Mouse (Mus musculus): ENCODE data around the gene Pth2. TPM values are rescaled to one million over a fixed set of nuclear protein-coding genes. Genes with fewer than 3 reads are reported as not detected.

Gene Pth2
- polyA plus RNA-seq, 1 experiment from 2014 or later = not detected

GRCm38 (mm10) chr7:45139904-45140723 is 40.7 kb upstream of the Pth2 start:
- Histone ChIP-seq H3K36me3 (ENCODE audit: control insufficient read depth, insufficient read depth) (no peaks in the 10 kb centered on the region; the same call in 1 of the 2 replicates), H3K4me1 (ENCODE audit: control insufficient read depth, low read depth, low read length) (peaks cover 29% of the 10 kb centered on the region), H3K9me3 (replicated peaks; ENCODE audit: control insufficient read depth, low read length) (no peaks in the 10 kb centered on the region), H3K27me3 (ENCODE audit: control insufficient read depth, insufficient read depth, low read depth, low read length) (no peaks in the 10 kb centered on the region), H3K9ac (ENCODE audit: low read depth, low read length) (no peak overlapping the region), H3K4me2 (ENCODE audit: low read depth, low read length) (no peak overlapping the region), H3K4me3 (ENCODE audit: low read depth, low read length) (no peak overlapping the region), H3K27ac (ENCODE audit: low read length) (no peak overlapping the region)
- 66% methylated on average over 8 of the region's 8 CpGs for WGBS (ENCODE audit: insufficient replicate concordance)
- no peak for ATAC-seq (ENCODE audit: low read depth)

- no peak overlapping the region for H3K9ac ChIP-seq (ENCODE audit: low read depth, low read length)
- H3K27ac ChIP-seq (ENCODE audit: low read length) = no peak overlapping the region
- no peak overlapping the region for H3K4me3 ChIP-seq (ENCODE audit: low read depth, low read length)
- no peak overlapping the region for H3K4me2 ChIP-seq (ENCODE audit: low read depth, low read length)
- H3K4me1 ChIP-seq (ENCODE audit: control insufficient read depth, low read depth, low read length) = peaks cover 21% of the 10 kb centered on the region
- WGBS (ENCODE audit: insufficient replicate concordance) = 74% methylated on average over 3 of the region's 3 CpGs
- no peaks in the 10 kb centered on the region for H3K27me3 ChIP-seq (ENCODE audit: control insufficient read depth, insufficient read depth, low read depth, low read length)
- ATAC-seq (ENCODE audit: low read depth) = no peak
- H3K9me3 ChIP-seq (replicated peaks; ENCODE audit: control insufficient read depth, low read length) = no peaks in the 10 kb centered on the region
- H3K36me3 ChIP-seq (ENCODE audit: control insufficient read depth, insufficient read depth) = no peaks in the 10 kb centered on the region; the same call in 1 of the 2 replicates
Observed at GRCm38 (mm10) chr7:45141319-45141718, 39.5 kb upstream of the Pth2 start.

- H3K27me3 ChIP-seq (ENCODE audit: control insufficient read depth, insufficient read depth, low read depth, low read length) = no peaks in the 10 kb centered on the region
- no peak overlapping the region for H3K9ac ChIP-seq (ENCODE audit: low read depth, low read length)
- peaks cover 18% of the 10 kb centered on the region for H3K4me1 ChIP-seq (ENCODE audit: control insufficient read depth, low read depth, low read length)
- no peaks in the 10 kb centered on the region for H3K9me3 ChIP-seq (replicated peaks; ENCODE audit: control insufficient read depth, low read length)
- 77% methylated on average over 5 of the region's 5 CpGs for WGBS (ENCODE audit: insufficient replicate concordance)
- H3K4me3 ChIP-seq (ENCODE audit: low read depth, low read length) = no peak overlapping the region
- no peak for ATAC-seq (ENCODE audit: low read depth)
- no peaks in the 10 kb centered on the region; the same call in 1 of the 2 replicates for H3K36me3 ChIP-seq (ENCODE audit: control insufficient read depth, insufficient read depth)
- H3K27ac ChIP-seq (ENCODE audit: low read length) = no peak overlapping the region
- no peak overlapping the region for H3K4me2 ChIP-seq (ENCODE audit: low read depth, low read length)
Observed at GRCm38 (mm10) chr7:45141914-45142313, 38.9 kb upstream of the Pth2 start.

GRCm38 (mm10) chr7:45144368-45145174 is 36.2 kb upstream of the Pth2 start:
- no peak overlapping the region for H3K4me3 ChIP-seq (ENCODE audit: low read depth, low read length)
- H3K27me3 ChIP-seq (ENCODE audit: control insufficient read depth, insufficient read depth, low read depth, low read length) = no peaks in the 10 kb centered on the region
- H3K9me3 ChIP-seq (replicated peaks; ENCODE audit: control insufficient read depth, low read length) = no peaks in the 10 kb centered on the region
- WGBS (ENCODE audit: insufficient replicate concordance) = 77% methylated on average over 13 of the region's 13 CpGs
- ATAC-seq (ENCODE audit: low read depth) = no peak
- H3K4me2 ChIP-seq (ENCODE audit: low read depth, low read length) = no peak overlapping the region
- H3K9ac ChIP-seq (ENCODE audit: low read depth, low read length) = no peak overlapping the region
- no peaks in the 10 kb centered on the region; the same call in 1 of the 2 replicates for H3K4me1 ChIP-seq (ENCODE audit: control insufficient read depth, low read depth, low read length)
- no peaks in the 10 kb centered on the region; the same call in 1 of the 2 replicates for H3K36me3 ChIP-seq (ENCODE audit: control insufficient read depth, insufficient read depth)
- H3K27ac ChIP-seq (ENCODE audit: low read length) = no peak overlapping the region

GRCm38 (mm10) chr7:45145460-45145859 is 35.3 kb upstream of the Pth2 start:
- no peak overlapping the region for H3K4me2 ChIP-seq (ENCODE audit: low read depth, low read length)
- ATAC-seq (ENCODE audit: low read depth) = no peak
- H3K4me1 ChIP-seq (ENCODE audit: control insufficient read depth, low read depth, low read length) = no peaks in the 10 kb centered on the region; the same call in none of the 2 replicates
- no peak overlapping the region for H3K27ac ChIP-seq (ENCODE audit: low read length)
- no peaks in the 10 kb centered on the region for H3K9me3 ChIP-seq (replicated peaks; ENCODE audit: control insufficient read depth, low read length)
- no peak overlapping the region for H3K4me3 ChIP-seq (ENCODE audit: low read depth, low read length)
- WGBS (ENCODE audit: insufficient replicate concordance) = 85% methylated on average over 8 of the region's 8 CpGs
- no peaks in the 10 kb centered on the region; the same call in 1 of the 2 replicates for H3K36me3 ChIP-seq (ENCODE audit: control insufficient read depth, insufficient read depth)
- H3K27me3 ChIP-seq (ENCODE audit: control insufficient read depth, insufficient read depth, low read depth, low read length) = no peaks in the 10 kb centered on the region
- H3K9ac ChIP-seq (ENCODE audit: low read depth, low read length) = no peak overlapping the region

GRCm38 (mm10) chr7:45147267-45147666 is 33.5 kb upstream of the Pth2 start:
- no peak overlapping the region for H3K4me3 ChIP-seq (ENCODE audit: low read depth, low read length)
- H3K36me3 ChIP-seq (ENCODE audit: control insufficient read depth, insufficient read depth) = no peaks in the 10 kb centered on the region; the same call in 1 of the 2 replicates
- H3K4me1 ChIP-seq (ENCODE audit: control insufficient read depth, low read depth, low read length) = no peaks in the 10 kb centered on the region; the same call in none of the 2 replicates
- H3K9ac ChIP-seq (ENCODE audit: low read depth, low read length) = peak overlapping the region; percentile 1; the same call in 1 of the 2 replicates
- H3K27ac ChIP-seq (ENCODE audit: low read length) = no peak overlapping the region
- WGBS (ENCODE audit: insufficient replicate concordance) = 87% methylated on average over 11 of the region's 11 CpGs
- no peaks in the 10 kb centered on the region for H3K27me3 ChIP-seq (ENCODE audit: control insufficient read depth, insufficient read depth, low read depth, low read length)
- no peak for ATAC-seq (ENCODE audit: low read depth)
- no peaks in the 10 kb centered on the region for H3K9me3 ChIP-seq (replicated peaks; ENCODE audit: control insufficient read depth, low read length)
- H3K4me2 ChIP-seq (ENCODE audit: low read depth, low read length) = no peak overlapping the region

- H3K4me2 ChIP-seq (ENCODE audit: low read depth, low read length) = no peak overlapping the region
Observed at GRCm38 (mm10) chr7:45147899-45148298, 32.9 kb upstream of the Pth2 start.

GRCm38 (mm10) chr7:45148534-45149098 is 32.2 kb upstream of the Pth2 start:
- Histone ChIP-seq H3K9ac (ENCODE audit: low read depth, low read length) (no peak overlapping the region), H3K27ac (ENCODE audit: low read length) (no peak overlapping the region), H3K9me3 (replicated peaks; ENCODE audit: control insufficient read depth, low read length) (no peaks in the 10 kb centered on the region), H3K36me3 (ENCODE audit: control insufficient read depth, insufficient read depth) (no peaks in the 10 kb centered on the region), H3K27me3 (ENCODE audit: control insufficient read depth, insufficient read depth, low read depth, low read length) (no peaks in the 10 kb centered on the region), H3K4me3 (ENCODE audit: low read depth, low read length) (no peak overlapping the region), H3K4me1 (ENCODE audit: control insufficient read depth, low read depth, low read length) (no peaks in the 10 kb centered on the region; the same call in none of the 2 replicates), H3K4me2 (ENCODE audit: low read depth, low read length) (no peak overlapping the region)
- ATAC-seq (ENCODE audit: low read depth) = no peak
- WGBS (ENCODE audit: insufficient replicate concordance) = 52% methylated on average over 4 of the region's 4 CpGs

More at GRCm38 (mm10) chr7:45147899-45148298, 32.9 kb upstream of the Pth2 start:
- H3K27me3 ChIP-seq (ENCODE audit: control insufficient read depth, insufficient read depth, low read depth, low read length) = no peaks in the 10 kb centered on the region
- no peak overlapping the region; the same call in 1 of the 2 replicates for H3K27ac ChIP-seq (ENCODE audit: low read length)
- no peaks in the 10 kb centered on the region for H3K9me3 ChIP-seq (replicated peaks; ENCODE audit: control insufficient read depth, low read length)
- H3K9ac ChIP-seq (ENCODE audit: low read depth, low read length) = peak overlapping the region; percentile 1; the same call in 1 of the 2 replicates
- ATAC-seq (ENCODE audit: low read depth) = peak; percentile 62
- no peak overlapping the region for H3K4me3 ChIP-seq (ENCODE audit: low read depth, low read length)
- no peaks in the 10 kb centered on the region; the same call in none of the 2 replicates for H3K4me1 ChIP-seq (ENCODE audit: control insufficient read depth, low read depth, low read length)
- WGBS (ENCODE audit: insufficient replicate concordance) = 66% methylated on average over 11 of the region's 11 CpGs
- no peaks in the 10 kb centered on the region; the same call in 1 of the 2 replicates for H3K36me3 ChIP-seq (ENCODE audit: control insufficient read depth, insufficient read depth)
